Mouse (Mus musculus) liver, embryonic 14.5 days (tissue): ENCODE results near the gene Tex21.

ENCODE experiments used
- CTCF ChIP-seq: IDR thresholded peaks from 2 replicates; pipeline ENCODE4 v1.5.1; 2016; ENCODE audit warnings: antibody characterized with exemption, low read depth, control low read depth
- EP300 ChIP-seq: IDR thresholded peaks from 2 replicates; pipeline ENCODE4 v1.6.1; 2016; ENCODE audit warnings: antibody characterized with exemption, low read depth

DNA sequence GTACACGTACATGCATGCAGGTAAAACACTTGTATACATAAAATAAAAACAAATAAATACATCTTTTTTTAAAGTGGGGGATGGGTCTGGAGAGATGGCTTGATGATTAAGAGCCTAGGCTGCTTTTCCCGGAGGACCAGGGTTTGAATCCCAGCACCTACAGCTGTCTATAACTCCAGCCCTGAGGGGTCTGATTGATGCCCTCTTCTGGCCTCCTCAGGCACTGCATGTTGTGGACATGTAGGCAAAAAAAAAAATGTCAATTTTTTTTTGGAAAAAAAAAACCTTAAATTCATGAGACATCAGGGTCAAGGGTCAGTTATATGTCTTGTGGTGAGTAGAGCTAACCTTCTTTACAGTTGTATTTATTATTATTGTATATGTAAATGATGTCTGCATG lies 43.7 kb upstream of the Tex21 start:
- peak; percentile 51 for TF ChIP-seq CTCF
- TF ChIP-seq EP300: no peak
